Mouse (Mus musculus) hematopoietic stem cell, adult 5-6 weeks (primary cell): ENCODE data around the gene Pycr1. TPM values are rescaled to one million over a fixed set of nuclear protein-coding genes. Genes with fewer than 3 reads are reported as not detected.

Experiments
- ATAC-seq, 2 experiments: fragments of 125-278 bp in 1 of 2; replicated peaks in 1 of 2; 2 replicates each; pipeline ENCODE4 v1.8.0; 2016 to 2017; ENCODE audit warnings: inconsistent platforms in 2 of 2, mild to moderate bottlenecking in 2 of 2, moderate number of reproducible peaks in 2 of 2, low read depth in 1 of 2, moderate TSS enrichment in 1 of 2; ENCODE audit not compliant: low FRiP score in 2 of 2, poor library complexity in 2 of 2, severe bottlenecking in 2 of 2, insufficient read depth in 1 of 2, low TSS enrichment in 1 of 2
- total RNA-seq: library from RNA; stranded (forward); fragments of 172-1452, 232-1000 nt; gene quantifications from 2 replicates; pipeline ENCODE4 v1.2.3, GENCODE M21; 2017

Gene Pycr1
- total RNA-seq, 1 experiment from 2014 or later: 2.1 TPM

DNA sequence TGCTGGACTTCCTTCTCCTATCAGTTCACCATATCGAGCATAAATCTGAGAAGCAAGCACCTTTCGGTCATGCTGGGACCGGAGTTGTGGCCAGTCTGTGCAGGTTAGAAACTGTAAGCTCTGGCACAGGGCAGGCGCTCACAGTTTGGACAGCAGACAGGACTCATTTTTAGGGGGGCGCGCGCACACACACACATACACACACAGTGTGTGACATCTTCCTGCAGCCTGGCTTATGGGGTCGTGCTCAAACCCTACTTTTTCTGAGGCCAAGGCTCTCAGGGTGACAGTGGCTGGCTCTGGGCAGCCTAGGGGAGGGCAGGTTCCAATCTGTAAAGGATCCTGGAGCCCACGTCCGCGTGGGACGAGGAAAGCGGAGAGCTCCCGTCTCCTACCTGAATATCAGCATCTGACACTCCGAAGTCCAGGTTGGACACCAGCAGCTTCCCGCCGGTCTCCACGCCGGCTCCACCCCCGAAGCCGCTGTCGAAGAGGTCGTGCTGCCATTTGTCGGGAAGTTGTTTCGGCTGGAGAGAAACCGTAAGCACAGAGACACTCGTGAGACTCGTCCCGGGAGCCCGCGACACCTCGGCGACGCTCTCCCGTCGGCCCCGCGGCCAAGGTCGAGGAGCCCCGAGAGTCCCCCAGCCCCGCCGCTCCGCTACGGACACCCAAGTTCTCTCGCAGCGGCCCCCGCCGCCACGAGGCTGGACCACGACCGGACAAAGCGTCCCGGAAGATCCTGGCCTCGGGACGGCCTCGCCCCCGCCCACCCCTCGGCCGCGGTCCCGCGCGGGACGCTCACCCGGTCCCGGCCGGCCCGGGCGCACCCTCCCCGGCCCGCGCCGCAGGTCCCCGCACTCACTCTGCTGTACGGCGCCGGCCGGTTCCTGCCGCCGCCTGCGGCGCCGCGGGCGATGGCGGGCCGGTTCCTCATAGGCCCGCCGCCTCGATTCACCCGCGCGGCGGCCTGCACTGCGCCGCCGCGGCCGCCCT, 46.0 kb downstream of the Pycr1 start:
- ATAC-seq: no peak

DNA sequence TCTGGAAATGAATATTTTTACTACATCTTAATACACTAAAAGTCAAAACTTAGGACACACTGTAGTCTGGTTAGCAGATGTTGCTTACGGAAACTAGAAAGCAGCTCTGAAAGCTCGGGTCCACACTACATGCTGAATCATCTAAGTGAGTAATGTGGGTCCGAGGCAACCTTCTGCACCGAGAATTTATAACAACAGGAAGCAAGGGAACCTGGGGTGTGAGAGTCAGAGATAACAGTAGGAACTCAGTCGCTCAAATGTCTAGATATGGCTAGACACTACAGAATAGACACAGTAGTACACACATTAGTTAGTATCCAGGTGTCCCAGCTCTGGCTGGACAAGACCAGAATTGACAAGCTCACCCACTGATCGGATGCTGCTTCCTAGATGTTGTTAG, 55.0 kb downstream of the Pycr1 start:
- peak in 1 of 2 experiments; percentile 42; a peak in 2 of 4 replicates for ATAC-seq

Other genes with a start within 250 kb of the Pycr1 start
- 30.3 and 43.1 TPM in 2 replicates for gene Nploc4, start 206.1 kb downstream of the Pycr1 start, total RNA-seq
- gene Tspan10, start 201.1 kb downstream of the Pycr1 start, total RNA-seq: not detected in 2 replicates
- gene Pde6g, start 190.3 kb downstream of the Pycr1 start, total RNA-seq: not detected in 2 replicates
- 10.2 and 12.0 TPM in 2 replicates for gene Oxld1, start 185.7 kb downstream of the Pycr1 start, total RNA-seq
- gene Ccdc137, start 185.7 kb downstream of the Pycr1 start, total RNA-seq: 58.3 and 96.4 TPM in 2 replicates
- gene Arl16, start 176.2 kb downstream of the Pycr1 start, total RNA-seq: 12.8 and 24.0 TPM in 2 replicates
- 63.4 and 112 TPM in 2 replicates for gene Mrpl12, start 159.2 kb downstream of the Pycr1 start, total RNA-seq
- gene Slc25a10, start 151.9 kb downstream of the Pycr1 start, total RNA-seq: 10.8 and 11.4 TPM in 2 replicates
- not detected in 2 replicates for gene Gcgr, start 113.1 kb downstream of the Pycr1 start, total RNA-seq
- 11.6 and 21.4 TPM in 2 replicates for gene Mcrip1, start 94.0 kb downstream of the Pycr1 start, total RNA-seq
- not detected in 2 replicates for gene Ppp1r27, start 92.6 kb downstream of the Pycr1 start, total RNA-seq
- gene P4hb, start 70.5 kb downstream of the Pycr1 start, total RNA-seq: 384 and 534 TPM in 2 replicates
- 110 and 120 TPM in 2 replicates for gene Arhgdia, start 62.1 kb downstream of the Pycr1 start, total RNA-seq
- 110 and 227 TPM in 2 replicates for gene Alyref, start 45.4 kb downstream of the Pycr1 start, total RNA-seq
- 18.1 and 32.6 TPM in 2 replicates for gene Anapc11, start 45.3 kb downstream of the Pycr1 start, total RNA-seq
- gene Npb, start 35.3 kb downstream of the Pycr1 start, total RNA-seq: not detected in 2 replicates
- 38.6 and 41.7 TPM in 2 replicates for gene Pcyt2, start 25.8 kb downstream of the Pycr1 start, total RNA-seq
- gene Sirt7, start 18.5 kb downstream of the Pycr1 start, total RNA-seq: 52.4 and 56.7 TPM in 2 replicates
- 18.1 and 33.2 TPM in 2 replicates for gene Mafg, start 10.2 kb downstream of the Pycr1 start, total RNA-seq
- 0.94 TPM in 1 of 2 replicates, not detected in the other for gene Myadml2, start 4.4 kb upstream of the Pycr1 start, total RNA-seq
- gene Notum, start 17.4 kb upstream of the Pycr1 start, total RNA-seq: not detected in 2 replicates
- 37.1 and 48.8 TPM in 2 replicates for gene Aspscr1, start 29.2 kb upstream of the Pycr1 start, total RNA-seq
- 58.2 and 91.7 TPM in 2 replicates for gene Cenpx, start 70.0 kb upstream of the Pycr1 start, total RNA-seq
- 34.2 and 34.5 TPM in 2 replicates for gene Lrrc45, start 70.2 kb upstream of the Pycr1 start, total RNA-seq
- not detected in 2 replicates for gene Rac3, start 77.7 kb upstream of the Pycr1 start, total RNA-seq
- 12.5 and 21.0 TPM in 2 replicates for gene Dcxr, start 83.5 kb upstream of the Pycr1 start, total RNA-seq
- gene Cbr2, start 88.3 kb upstream of the Pycr1 start, total RNA-seq: not detected in 2 replicates
- gene Hmga1b, start 119.0 kb upstream of the Pycr1 start, total RNA-seq: 10.3 and 10.5 TPM in 2 replicates
- 2.6 and 4.0 TPM in 2 replicates for gene Rfng, start 140.4 kb upstream of the Pycr1 start, total RNA-seq
- gene Gps1, start 140.5 kb upstream of the Pycr1 start, total RNA-seq: 58.1 and 67.2 TPM in 2 replicates
- gene Dus1l, start 152.6 kb upstream of the Pycr1 start, total RNA-seq: 28.9 and 38.7 TPM in 2 replicates
- gene Fasn, start 180.8 kb upstream of the Pycr1 start, total RNA-seq: 26.1 and 46.4 TPM in 2 replicates